Mouse (Mus musculus): ENCODE results near the gene Lcmt1. TPM values are rescaled to one million over a fixed set of nuclear protein-coding genes. Genes with fewer than 3 reads are reported as not detected.

The Lcmt1 gene
- total and polyA plus RNA-seq, 3 experiments = 26.4 to 34.8 (median 27.6) TPM

DNA sequence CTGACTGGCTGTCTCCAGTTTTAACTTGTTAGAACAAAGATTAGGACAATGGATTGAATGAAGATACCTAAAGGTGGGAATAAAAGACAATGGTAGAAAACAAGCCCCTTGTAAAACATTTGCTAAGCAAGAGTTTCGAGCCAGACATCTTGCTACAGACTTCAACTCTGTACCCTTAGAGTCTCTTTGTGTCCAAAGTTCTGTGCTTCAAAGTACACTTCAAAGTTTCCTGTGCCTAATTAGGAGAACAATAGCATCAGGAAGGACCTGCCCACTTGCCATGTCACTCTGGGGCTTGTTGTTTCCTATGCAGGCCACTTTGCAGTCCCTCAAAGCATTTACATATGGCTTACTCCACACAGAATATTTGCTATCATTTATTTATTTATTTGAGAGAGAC lies 33.3 kb upstream of the Lcmt1 start:
- dilution Hi-C loops (cut with MboI; ENCODE audit: extremely low pct_ligation_motif_present, extremely low pct_unique_long_range_greater_than_20kb, low sequenced_read_pairs) (no loop called here), in situ Hi-C loops (cut with MboI; ENCODE audit: low pct_ligation_motif_present, low pct_unique_long_range_greater_than_20kb, low sequenced_read_pairs) (no loop called here)
- Histone ChIP-seq H3K9ac (ENCODE audit: insufficient read depth, low read depth) (no peak overlapping the region), H3K36me3 (replicated peaks in 1 of 2; ENCODE audit: control insufficient read depth in 1 of 2, insufficient read depth in 1 of 2, low read length in 1 of 2) (peaks cover 11 to 70% of the 10 kb centered on the region in 2 experiments), H3K27ac (ENCODE audit: insufficient read depth, low read depth) (no peak overlapping the region), H3K4me1 (ENCODE audit: control insufficient read depth in 1 of 2, insufficient read depth in 2 of 2) (peaks cover 4 to 60% of the 10 kb centered on the region in 2 experiments), H3K4me2 (ENCODE audit: insufficient read depth, low read depth, poor library complexity, severe bottlenecking) (no peak overlapping the region), H3K79me2 (replicated peaks; ENCODE audit: control insufficient read depth, extremely low read depth, insufficient read depth, poor library complexity, severe bottlenecking) (0 out of 2 replicates have a peak, but pooled peaks cover 6% of the 10 kb centered on the region), H3K27me3 (replicated peaks) (no peaks in the 10 kb centered on the region), H3K4me3 (replicated peaks in 1 of 3; ENCODE audit: low read depth in 2 of 3, low read length in 2 of 3, poor library complexity in 1 of 3) (no peak overlapping the region), H3K9me3 (replicated peaks; ENCODE audit: low read length) (no peaks in the 10 kb centered on the region)
- no peak for DNase-seq (ENCODE audit: extremely low read depth)
- TF ChIP-seq UBTF (IDR thresholded peaks at IDR 0.05; ENCODE audit: low read depth, low read length) = no peak
- no peak for TF ChIP-seq CHD2 (IDR thresholded peaks at IDR 0.05; ENCODE audit: low read length)
- TF ChIP-seq MAZ (IDR thresholded peaks at IDR 0.05; ENCODE audit: low read depth, low read length) = no peak
- TF ChIP-seq SMC3 (IDR thresholded peaks at IDR 0.05; ENCODE audit: low read depth, low read length) = no peak
- TF ChIP-seq MXI1 (IDR thresholded peaks at IDR 0.05; ENCODE audit: low read depth, low read length) = no peak
- TF ChIP-seq NELFE (IDR thresholded peaks at IDR 0.05; ENCODE audit: low read depth, low read length) = no peak
- no peak for TF ChIP-seq USF2 (conservative IDR thresholded peaks at IDR 0.05; ENCODE audit: low read depth, low read length)
- no peak for TF ChIP-seq MEF2A (IDR thresholded peaks at IDR 0.05; ENCODE audit: borderline replicate concordance, low read depth, low read length)
- no peak for TF ChIP-seq IRF4 (IDR thresholded peaks at IDR 0.05; ENCODE audit: low read depth, low read length)
- TF ChIP-seq MAFK (IDR thresholded peaks at IDR 0.05; ENCODE audit: insufficient replicate concordance, low read length) = no peak
- no peak for TF ChIP-seq CHD1 (IDR thresholded peaks at IDR 0.05; ENCODE audit: low read depth, low read length)
- TF ChIP-seq ZNF384 (IDR thresholded peaks at IDR 0.05; ENCODE audit: low read depth, low read length) = no peak
- TF ChIP-seq KAT2A (IDR thresholded peaks at IDR 0.05; ENCODE audit: insufficient replicate concordance, low read length) = no peak
- TF ChIP-seq ZKSCAN1 (IDR thresholded peaks at IDR 0.05; ENCODE audit: borderline replicate concordance, low read depth, low read length) = no peak
- TF ChIP-seq MAX (IDR thresholded peaks at IDR 0.05; ENCODE audit: low read length) = no peak
- TF ChIP-seq NRF1 (IDR thresholded peaks at IDR 0.05; ENCODE audit: low read depth, low read length) = no peak
- TF ChIP-seq MYC (IDR thresholded peaks at IDR 0.05; ENCODE audit: low read depth, low read length) = no peak

DNA sequence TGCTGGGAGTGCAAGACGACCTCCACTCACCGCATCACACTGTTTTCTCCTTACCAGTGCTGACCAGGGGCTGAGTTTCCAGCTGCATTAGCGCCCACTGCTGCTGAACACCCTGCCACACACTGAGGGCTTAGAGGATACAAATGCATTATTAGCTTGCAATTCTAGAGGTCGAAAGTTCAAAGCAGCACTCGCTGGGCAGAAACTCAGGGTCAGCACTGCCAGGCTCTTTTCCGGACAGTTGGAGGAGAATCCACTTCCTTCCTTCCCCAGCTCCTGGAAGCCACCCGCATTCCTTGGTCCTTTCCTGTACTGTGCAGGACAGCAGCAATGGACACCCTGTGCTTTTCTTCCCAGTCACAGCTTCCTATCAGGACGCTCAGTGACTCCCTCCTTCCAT lies 31.2 kb upstream of the Lcmt1 start:
- in situ Hi-C loops (cut with MboI; ENCODE audit: low pct_ligation_motif_present, low pct_unique_long_range_greater_than_20kb, low sequenced_read_pairs) = no loop called here
- Histone ChIP-seq H3K27me3 (replicated peaks) (no peaks in the 10 kb centered on the region), H3K4me3 (replicated peaks in 1 of 3; ENCODE audit: low read depth in 2 of 3, low read length in 2 of 3, poor library complexity in 1 of 3) (no peak overlapping the region), H3K4me1 (ENCODE audit: control insufficient read depth in 1 of 2, insufficient read depth in 2 of 2) (peaks cover 4 to 60% of the 10 kb centered on the region in 2 experiments), H3K4me2 (ENCODE audit: insufficient read depth, low read depth, poor library complexity, severe bottlenecking) (no peak overlapping the region), H3K9ac (ENCODE audit: insufficient read depth, low read depth) (no peak overlapping the region), H3K36me3 (replicated peaks in 1 of 2; ENCODE audit: control insufficient read depth in 1 of 2, insufficient read depth in 1 of 2, low read length in 1 of 2) (peaks cover 6 to 70% of the 10 kb centered on the region in 2 experiments), H3K27ac (ENCODE audit: insufficient read depth, low read depth) (no peak overlapping the region), H3K9me3 (replicated peaks; ENCODE audit: low read length) (no peaks in the 10 kb centered on the region), H3K79me2 (replicated peaks; ENCODE audit: control insufficient read depth, extremely low read depth, insufficient read depth, poor library complexity, severe bottlenecking) (peaks cover 5% of the 10 kb centered on the region; the same call in 1 of the 2 replicates)
- DNase-seq (ENCODE audit: extremely low read depth) = no peak
- dilution Hi-C loops (cut with MboI; ENCODE audit: extremely low pct_ligation_motif_present, extremely low pct_unique_long_range_greater_than_20kb, low sequenced_read_pairs) = no loop called here
- no peak for TF ChIP-seq KAT2A (IDR thresholded peaks at IDR 0.05; ENCODE audit: insufficient replicate concordance, low read length)
- no peak for TF ChIP-seq POLR2A (IDR thresholded peaks at IDR 0.05; ENCODE audit: low read depth, low read length)
- TF ChIP-seq RCOR1 (conservative IDR thresholded peaks at IDR 0.05; ENCODE audit: low read depth, low read length) = no peak
- TF ChIP-seq TBP (conservative IDR thresholded peaks at IDR 0.05; ENCODE audit: low read depth, low read length) = no peak
- no peak for TF ChIP-seq CHD1 (IDR thresholded peaks at IDR 0.05; ENCODE audit: low read depth, low read length)
- no peak for TF ChIP-seq IRF4 (IDR thresholded peaks at IDR 0.05; ENCODE audit: low read depth, low read length)
- no peak for TF ChIP-seq MYC (IDR thresholded peaks at IDR 0.05; ENCODE audit: low read depth, low read length)
- no peak for TF ChIP-seq USF2 (conservative IDR thresholded peaks at IDR 0.05; ENCODE audit: low read depth, low read length)
- no peak for TF ChIP-seq MXI1 (IDR thresholded peaks at IDR 0.05; ENCODE audit: low read depth, low read length)
- no peak for TF ChIP-seq JUN (IDR thresholded peaks at IDR 0.05; ENCODE audit: insufficient read depth, low read depth, low read length)
- no peak for TF ChIP-seq SIN3A (IDR thresholded peaks at IDR 0.05; ENCODE audit: low read length)
- no peak for TF ChIP-seq JUND (conservative IDR thresholded peaks at IDR 0.05; ENCODE audit: low read depth, low read length)
- TF ChIP-seq GABPA (IDR thresholded peaks at IDR 0.05; ENCODE audit: insufficient replicate concordance, low read depth, low read length) = no peak
- TF ChIP-seq SMC3 (IDR thresholded peaks at IDR 0.05; ENCODE audit: low read depth, low read length) = no peak
- TF ChIP-seq USF1 (IDR thresholded peaks at IDR 0.05; ENCODE audit: low read depth, low read length) = no peak
